Mouse (Mus musculus) adrenal gland, postnatal 10 days (tissue): Measurements from ENCODE around the gene Bckdk. TPM values are rescaled to one million over a fixed set of nuclear protein-coding genes. Genes with fewer than 3 reads are reported as not detected.

Source experiments
- DNase-seq: peaks from one replicate; pipeline ENCODE4 v3.0.0; 2021; ENCODE audit warnings: mixed read lengths
- long read RNA-seq, 2 experiments: library from polyadenylated mRNA; stranded (forward); transcript quantifications; one replicate each; pipeline ENCODE4 v2.0.0; 2021
- total RNA-seq, 2 experiments: library from RNA; stranded (reverse); gene quantifications; 2 replicates each; pipeline ENCODE4 v1.2.3; 2021

The Bckdk gene
- 100 to 1,000 TPM; 124 to 135 TPM for total RNA-seq
- long read RNA-seq, experiment 1, transcript Bckdk-201 (12 exons, 3,405 nt): major isoform, 156 of 216 reads
- long read RNA-seq, experiment 1, partial matches to known transcripts: 36 of 216 reads
- long read RNA-seq, experiment 1, other reads (novel, unspliced or antisense): 24 of 216 reads
- long read RNA-seq, experiment 2, transcript Bckdk-201 (12 exons, 3,405 nt): major isoform, 164 of 179 reads
- long read RNA-seq, experiment 2, partial matches to known transcripts: 8 of 179 reads
- long read RNA-seq, experiment 2, other reads (novel, unspliced or antisense): 7 of 179 reads

GRCm38 (mm10) chr7:127903971-127904796, at the start of gene Bckdk:
Bckdk (plus strand) TSS chr7:127904082.
- DNase-seq: peak; percentile 85

GRCm38 (mm10) chr7:127858258-127858657, 45.6 kb upstream of the Bckdk start:
- DNase-seq: no peak

- no peak for DNase-seq
Measured at GRCm38 (mm10) chr7:127866434-127866833, 37.4 kb upstream of the Bckdk start.

GRCm38 (mm10) chr7:127867641-127868040, 36.2 kb upstream of the Bckdk start:
- no peak for DNase-seq

GRCm38 (mm10) chr7:127869149-127869810, 34.6 kb upstream of the Bckdk start:
- DNase-seq: no peak

GRCm38 (mm10) chr7:127870136-127870821, 33.6 kb upstream of the Bckdk start:
- DNase-seq: no peak

- no peak for DNase-seq
Measured at GRCm38 (mm10) chr7:127874812-127875626, 28.9 kb upstream of the Bckdk start.

GRCm38 (mm10) chr7:127875627-127876001, 28.3 kb upstream of the Bckdk start:
- peak; percentile 95 for DNase-seq

GRCm38 (mm10) chr7:127876041-127876466, 27.8 kb upstream of the Bckdk start, which contains the start of gene Zfp646:
Zfp646 (plus strand) TSS chr7:127876221.
- peak; percentile 88 for DNase-seq

- peak; percentile 93 for DNase-seq
Measured at GRCm38 (mm10) chr7:127876467-127877348, 27.2 kb upstream of the Bckdk start, which contains the start of gene Zfp668. Zfp668 (minus strand) TSS chr7:127876828.

- DNase-seq: no peak
Measured at GRCm38 (mm10) chr7:127879301-127879700, 24.6 kb upstream of the Bckdk start.

GRCm38 (mm10) chr7:127880431-127880830, 23.5 kb upstream of the Bckdk start:
- no peak for DNase-seq

GRCm38 (mm10) chr7:127885951-127886350, 17.9 kb upstream of the Bckdk start:
- peak; percentile 52 for DNase-seq

GRCm38 (mm10) chr7:127886551-127886950, 17.3 kb upstream of the Bckdk start:
- no peak for DNase-seq

- no peak for DNase-seq
Measured at GRCm38 (mm10) chr7:127887191-127887590, 16.7 kb upstream of the Bckdk start.

GRCm38 (mm10) chr7:127887781-127888180, 16.1 kb upstream of the Bckdk start:
- no peak for DNase-seq

GRCm38 (mm10) chr7:127888821-127889220, 15.1 kb upstream of the Bckdk start:
- no peak for DNase-seq

GRCm38 (mm10) chr7:127890798-127891197, 13.1 kb upstream of the Bckdk start, which contains the start of gene Prss53:
Prss53 (minus strand) TSS chr7:127890970.
- DNase-seq: no peak

- DNase-seq: no peak
Measured at GRCm38 (mm10) chr7:127894480-127894879, 9.4 kb upstream of the Bckdk start.

- DNase-seq: peak; percentile 96
Measured at GRCm38 (mm10) chr7:127895442-127895841, 8.4 kb upstream of the Bckdk start, which contains the start of the genes Gm21974 and Vkorc1. Gm21974 (minus strand) TSS chr7:127895454. Vkorc1 (minus strand) TSS chr7:127895617.
